Mouse (Mus musculus) ES-Bruce4 (cell line): ENCODE results near the gene Dmbx1.

Experiments used
- CTCF ChIP-seq: IDR thresholded peaks from one replicate; pipeline ENCODE4 v1.8.1; 2011; ENCODE audit warnings: low read depth, low read length
- EP300 ChIP-seq: IDR thresholded peaks from 2 replicates; pipeline ENCODE4 v1.6.1; 2011; ENCODE audit warnings: low read depth, low read length; ENCODE audit not compliant: insufficient read depth
- POLR2A ChIP-seq: IDR thresholded peaks from one replicate; pipeline ENCODE4 v1.8.1; 2011; ENCODE audit warnings: low read length; ENCODE audit not compliant: insufficient read depth

DNA sequence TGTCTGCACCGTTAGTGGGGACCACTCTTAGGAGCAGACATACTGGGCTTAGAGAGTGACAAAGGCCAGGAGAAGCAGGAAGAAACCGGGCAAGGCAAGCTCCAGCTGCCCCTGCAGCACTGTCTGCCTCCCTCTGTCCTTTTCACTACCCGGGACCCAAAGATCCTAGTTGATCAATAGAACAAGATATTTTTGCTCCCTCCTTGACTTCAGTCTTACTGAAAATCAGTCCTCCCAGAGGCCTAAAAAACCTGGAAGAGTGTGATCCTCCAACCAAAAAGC lies 15.7 kb upstream of the Dmbx1 start:
- TF ChIP-seq POLR2A (no peak), CTCF (no peak), EP300 (no peak)
